Mouse (Mus musculus): ENCODE data around the gene Kdm5d.

Kdm5d gene

DNA sequence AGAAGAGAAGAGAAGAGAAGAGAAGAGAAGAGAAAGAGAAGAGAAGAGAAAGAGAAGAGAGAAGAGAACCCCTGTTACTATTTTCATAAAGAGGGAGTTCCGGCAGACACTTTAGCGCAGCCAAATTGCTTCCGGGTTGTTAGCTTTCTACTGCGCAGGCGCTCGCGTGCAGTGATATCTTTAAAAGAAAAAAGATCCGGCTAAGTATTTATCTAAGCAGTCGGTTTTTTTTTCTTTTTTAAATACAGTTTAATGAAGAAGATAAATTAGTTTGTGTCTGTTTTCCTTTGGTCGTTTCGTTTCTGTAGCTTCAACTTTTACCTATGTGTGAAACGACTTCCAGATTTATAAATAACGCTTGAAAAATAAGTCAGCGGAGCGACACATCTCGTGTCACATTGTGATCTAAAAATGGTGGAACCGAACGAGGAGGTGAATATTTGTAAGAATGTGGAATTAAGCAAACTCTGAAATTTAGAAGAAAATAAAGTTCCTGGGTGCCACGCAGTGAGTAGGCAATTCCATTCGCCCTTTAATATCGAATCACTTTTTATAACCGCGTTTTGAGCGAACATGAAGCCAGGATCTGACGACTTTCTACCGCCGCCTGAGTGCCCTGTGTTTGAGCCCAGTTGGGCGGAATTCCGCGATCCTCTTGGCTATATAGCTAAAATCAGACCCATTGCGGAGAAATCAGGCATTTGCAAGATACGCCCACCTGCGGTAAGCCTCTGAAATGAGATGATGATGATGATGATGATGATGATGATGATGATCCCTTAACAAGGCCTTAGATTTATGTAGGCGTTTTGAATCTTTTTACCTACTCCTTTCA is at the start of gene Kdm5d:
Kdm5d (plus strand) TSS at position 396 of the 835 bp plus-strand sequence.
- DNase-seq: peak; percentile 50

DNA sequence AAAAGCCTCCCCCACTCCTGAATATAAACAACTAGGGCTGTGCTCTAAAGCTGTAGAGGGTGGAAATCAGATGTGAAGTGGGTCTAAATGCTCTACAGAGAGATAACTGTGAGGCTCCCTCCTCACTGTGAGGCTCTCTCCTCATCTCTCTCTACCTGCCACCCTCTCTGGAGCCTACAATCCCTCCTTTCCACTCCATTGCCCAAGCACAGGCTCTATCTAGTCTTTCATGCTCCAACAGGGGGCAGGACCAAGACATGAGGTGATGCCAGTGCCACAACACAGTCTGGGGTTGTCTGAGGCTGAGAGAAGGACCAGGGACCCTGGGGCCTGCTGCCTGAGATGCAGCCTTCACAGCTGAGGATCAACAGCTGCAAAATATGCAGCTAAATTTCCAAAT is 25.2 kb upstream of the Kdm5d start:
- no peak for DNase-seq

DNA sequence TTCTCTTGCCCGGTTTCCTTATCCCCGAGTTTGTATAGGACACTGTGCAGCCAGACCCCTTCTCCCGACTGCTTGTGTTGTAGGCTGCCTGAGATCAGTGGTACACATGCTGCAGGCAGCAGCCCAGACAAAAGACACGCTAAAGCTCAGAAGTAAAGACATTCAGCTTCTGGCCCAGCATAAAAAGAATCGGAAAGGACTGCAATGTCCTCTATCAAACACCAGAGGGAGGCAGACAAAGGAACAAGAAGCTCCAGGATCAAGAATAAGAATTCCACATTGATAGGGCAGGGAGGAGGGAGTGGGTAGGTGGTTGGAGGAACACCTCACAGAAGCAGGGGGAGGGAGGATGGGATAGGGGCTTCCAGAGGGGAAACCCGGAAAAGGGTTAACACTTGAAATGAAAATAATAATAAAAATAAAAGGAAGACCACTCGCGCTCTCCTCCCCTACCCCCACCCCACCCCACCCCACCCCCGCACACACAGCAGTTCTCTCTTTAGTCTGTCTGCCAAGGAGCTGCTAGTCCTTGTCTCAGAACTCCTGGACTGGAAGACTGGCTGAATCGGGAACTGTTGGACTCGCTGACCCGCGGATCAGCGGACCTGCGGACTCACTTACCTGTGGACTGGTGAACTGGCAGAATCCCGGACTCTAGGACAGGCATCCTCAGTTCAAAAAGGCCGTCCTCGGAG is 24.6 kb upstream of the Kdm5d start:
- no peak for DNase-seq

All from thymus, postnatal 25 days (tissue).